Mouse (Mus musculus) heart, adult 2 months (tissue): ENCODE results near the gene Stxbp1. TPM values are rescaled to one million over a fixed set of nuclear protein-coding genes. Genes with fewer than 3 reads are reported as not detected.

Experiments
- DNase-seq, 2 experiments: peaks; one replicate each; pipeline ENCODE4 v3.0.0; 2021
- H3K27ac ChIP-seq: fragments of 200-600 bp; 2 replicates; pipeline ENCODE4 v1.8.1; 2022
- H3K27me3 ChIP-seq: fragments of 200-500 bp; 2 replicates; pipeline ENCODE4 v1.6.1; 2012; ENCODE audit warnings: mild to moderate bottlenecking, low read length, inconsistent platforms, mixed read lengths; ENCODE audit not compliant: control insufficient read depth, insufficient read depth
- H3K36me3 ChIP-seq: fragments of 200-500 bp; 2 replicates; pipeline ENCODE4 v1.6.1; 2012; ENCODE audit warnings: low read length, inconsistent platforms; ENCODE audit not compliant: control insufficient read depth, insufficient read depth
- H3K4me1 ChIP-seq: fragments of 200-500 bp; 2 replicates; pipeline ENCODE4 v1.6.1; 2011; ENCODE audit warnings: low read length; ENCODE audit not compliant: control insufficient read depth, insufficient read depth
- H3K4me3 ChIP-seq: fragments of 200-600 bp; 2 replicates; pipeline ENCODE4 v1.8.1; 2022
- H3K79me2 ChIP-seq: fragments of 200-500 bp; replicated peaks from 2 replicates; pipeline ENCODE4 v1.6.1; 2012; ENCODE audit warnings: mild to moderate bottlenecking, inconsistent platforms, low read length, moderate library complexity, mixed read lengths; ENCODE audit not compliant: control insufficient read depth, insufficient read depth
- H3K9ac ChIP-seq: fragments of 200-500 bp; 2 replicates; pipeline ENCODE4 v1.6.1; 2012; ENCODE audit warnings: low read depth, mild to moderate bottlenecking, control low read depth, inconsistent platforms, low read length, mixed read lengths
- CTCF ChIP-seq: fragments of 200-600 bp; IDR thresholded peaks from 2 replicates; pipeline ENCODE4 v1.8.1; 2022; ENCODE audit warnings: antibody characterized with exemption, mild to moderate bottlenecking, moderate library complexity
- EP300 ChIP-seq: fragments of 200-500 bp; IDR thresholded peaks from 2 replicates; pipeline ENCODE4 v1.6.1; 2011; ENCODE audit warnings: low read depth, low read length, control low read depth; ENCODE audit not compliant: insufficient read depth
- POLR2A ChIP-seq: fragments of 200-500 bp; IDR thresholded peaks from 2 replicates; pipeline ENCODE4 v1.6.1; 2011; ENCODE audit warnings: mild to moderate bottlenecking, low read depth, low read length, control low read depth; ENCODE audit not compliant: insufficient read depth
- WGBS: fragments of 180-500 bp; shearing (Covaris S2); methylation state at CpG from one replicate; pipeline ENCODE4 v1.1.7; 2018; 5-methylcytosine and 5-hydroxymethylcytosine counted together
- intact Hi-C: fragments of 180-260 bp; cut with DNase I; formaldehyde crosslinking; loops from one replicate; pipeline ENCODE4 v1.15.1; 2025
- polyA plus RNA-seq: library from polyadenylated mRNA; depleted of rRNA; stranded (reverse); fragments of >200 nt; gene quantifications from 2 replicates; pipeline ENCODE4 v1.2.3, GENCODE M21; 2012
- total RNA-seq, 2 experiments: library from RNA; stranded (reverse); gene quantifications; 2 replicates each; pipeline ENCODE4 v1.2.3; 2021

Gene Stxbp1
- total and polyA plus RNA-seq, 3 experiments, result 9.8 to 14.4 (median 11.4) TPM

DNA sequence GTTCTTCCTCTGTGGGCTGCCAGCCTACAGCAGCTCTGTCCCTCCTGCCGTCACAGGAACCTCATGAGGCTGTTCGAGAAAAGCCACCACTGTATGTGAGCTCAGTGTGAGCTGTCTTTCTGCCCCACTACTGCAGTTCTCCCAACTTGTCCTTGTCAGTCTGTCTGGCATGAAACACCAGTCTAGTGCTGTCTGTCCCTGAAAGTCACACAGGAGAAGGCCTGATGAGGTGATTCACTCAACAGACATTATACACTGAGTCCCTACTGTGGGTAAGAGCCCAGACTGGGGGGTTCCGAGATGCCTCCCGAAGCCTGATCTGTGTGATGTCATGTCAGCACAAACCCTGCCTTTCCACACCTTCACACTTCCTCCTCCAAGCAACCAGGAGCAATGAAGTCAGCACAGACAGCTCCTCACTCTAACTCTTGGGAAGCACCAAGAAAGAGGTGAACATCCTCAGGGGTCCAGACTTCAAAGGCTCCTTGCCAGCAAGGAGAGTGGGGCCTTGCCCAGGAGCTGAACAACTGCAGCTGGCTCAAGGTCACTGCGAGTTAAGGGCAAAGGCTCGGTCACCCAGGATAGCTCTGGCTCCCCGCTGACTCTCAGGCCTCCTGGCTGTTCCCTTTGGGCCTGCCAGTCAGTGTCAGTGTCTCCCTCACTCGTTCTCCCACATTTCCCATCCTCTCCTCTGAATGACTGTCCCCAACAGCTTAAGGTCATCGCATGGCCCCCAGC is 8.7 kb downstream of the Stxbp1 start:
- Histone ChIP-seq H3K9ac (0 out of 2 replicates have a peak overlapping the region, but pooled peaks have one; percentile 2), H3K36me3 (no peaks in the 10 kb centered on the region), H3K27me3 (no peaks in the 10 kb centered on the region), H3K4me1 (peaks cover 26% of the 10 kb centered on the region), H3K79me2 (no peaks in the 10 kb centered on the region; the same call in 1 of the 2 replicates), H3K27ac (peak overlapping the region; percentile 15; the same call in 1 of the 2 replicates), H3K4me3 (no peak overlapping the region)
- 43% methylated on average over 9 of the region's 9 CpGs for WGBS
- no peak for DNase-seq
- intact Hi-C loops, result no loop called here
- no peak for TF ChIP-seq CTCF
- TF ChIP-seq EP300, result no peak
- no peak for TF ChIP-seq POLR2A

DNA sequence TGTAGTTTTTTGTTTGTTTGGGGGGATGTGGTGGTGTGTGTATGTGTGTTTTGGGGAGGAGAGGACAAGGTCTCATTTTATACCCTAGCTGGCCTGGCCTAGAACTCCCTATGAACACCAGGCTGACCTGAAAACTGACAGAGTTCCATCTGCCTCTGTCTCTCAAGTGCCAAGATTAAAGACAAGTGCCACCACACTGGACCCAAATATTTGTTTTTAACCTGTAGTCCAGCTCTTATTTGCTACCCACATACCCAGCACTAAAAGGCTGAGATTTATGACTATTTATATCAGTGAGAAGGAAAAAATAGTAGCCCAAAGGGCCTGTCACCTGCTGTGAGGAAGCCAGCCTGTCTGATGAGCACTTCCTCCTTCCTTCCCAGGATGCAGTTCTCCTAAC is 11.5 kb downstream of the Stxbp1 start:
- Histone ChIP-seq H3K27ac (peak overlapping the region; percentile 38), H3K79me2 (no peaks in the 10 kb centered on the region; the same call in 1 of the 2 replicates), H3K36me3 (no peaks in the 10 kb centered on the region), H3K27me3 (no peaks in the 10 kb centered on the region), H3K4me3 (no peak overlapping the region), H3K9ac (no peak overlapping the region), H3K4me1 (peaks cover 26% of the 10 kb centered on the region)
- DNase-seq, result no peak
- intact Hi-C loops, result no loop called here
- TF ChIP-seq POLR2A (no peak), CTCF (no peak), EP300 (no peak)

- intact Hi-C loops, result no loop called here
- Histone ChIP-seq H3K9ac (peak overlapping the region; percentile 36; the same call in 1 of the 2 replicates), H3K4me1 (peaks cover 27% of the 10 kb centered on the region), H3K27me3 (no peaks in the 10 kb centered on the region), H3K79me2 (no peaks in the 10 kb centered on the region; the same call in 1 of the 2 replicates), H3K4me3 (peak overlapping the region; percentile 28; the same call in 1 of the 2 replicates), H3K36me3 (no peaks in the 10 kb centered on the region), H3K27ac (peak overlapping the region; percentile 79)
- TF ChIP-seq CTCF (no peak), POLR2A (0 out of 2 replicates have a peak, but pooled peaks have one; percentile 40)
- 28% methylated on average over 7 of the region's 7 CpGs for WGBS
- peak; percentile 65 to 78 for DNase-seq
These were observed 12.5 kb downstream of the Stxbp1 start for GRCm38 (mm10) chr2:32834496-32834895.

DNA sequence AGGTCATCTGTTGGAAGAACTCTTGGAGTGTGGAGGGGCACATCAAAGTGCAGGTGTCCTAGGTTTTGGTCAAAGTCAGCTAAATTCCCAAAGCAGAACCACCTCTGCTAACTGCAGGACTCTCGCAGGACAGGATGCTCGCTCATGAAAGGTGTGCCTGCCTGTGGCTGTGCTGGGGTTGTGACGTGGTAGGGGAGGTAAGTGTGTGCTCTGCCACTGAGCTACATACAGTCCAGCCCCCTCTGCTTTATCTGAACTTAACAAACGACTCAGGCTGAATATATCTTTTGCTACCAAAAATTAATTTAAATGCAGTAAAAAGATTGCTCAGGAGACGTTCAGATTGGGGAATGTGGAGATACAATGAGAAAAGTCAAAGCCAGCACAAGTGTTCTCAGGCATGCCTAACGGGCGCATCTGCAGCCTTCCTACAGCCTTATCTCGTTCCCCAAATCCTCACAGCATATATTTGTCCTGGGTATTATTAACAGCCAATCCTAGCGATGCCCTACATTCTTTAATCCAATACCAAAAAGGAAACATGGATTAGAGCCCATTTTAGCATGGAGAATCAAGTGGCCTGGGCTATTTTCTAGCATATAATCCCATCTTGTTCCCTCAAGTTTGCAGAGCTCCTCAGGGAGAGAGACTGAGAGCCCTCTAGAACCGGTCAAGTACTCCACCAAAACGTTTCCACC is 17.9 kb downstream of the Stxbp1 start:
- no peak overlapping the region for H3K27ac ChIP-seq

DNA sequence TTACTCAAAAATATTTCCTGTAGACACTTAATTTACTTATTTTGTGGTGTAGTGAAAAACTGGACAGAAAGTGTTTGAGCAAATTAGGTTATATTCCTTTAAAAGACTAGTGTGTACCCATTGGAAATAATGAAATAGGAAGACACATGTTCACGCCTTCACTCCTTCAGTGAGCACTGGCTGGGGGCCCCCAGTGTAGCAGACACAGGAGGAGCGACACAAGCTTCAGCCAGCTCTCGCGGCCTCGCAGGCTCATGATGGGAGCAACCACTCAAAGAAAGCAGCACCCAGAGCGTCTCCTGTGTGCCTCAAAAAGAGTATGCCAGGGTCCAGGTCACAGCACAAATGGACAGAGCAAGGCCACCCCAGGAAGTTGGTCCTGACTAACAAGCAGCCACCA is 21.2 kb downstream of the Stxbp1 start:
- Histone ChIP-seq H3K4me3 (no peak overlapping the region), H3K27ac (no peak overlapping the region), H3K27me3 (no peaks in the 10 kb centered on the region), H3K9ac (no peak overlapping the region), H3K4me1 (peaks cover 5% of the 10 kb centered on the region), H3K36me3 (no peaks in the 10 kb centered on the region), H3K79me2 (no peaks in the 10 kb centered on the region; the same call in 1 of the 2 replicates)
- TF ChIP-seq POLR2A (no peak), EP300 (no peak), CTCF (no peak)
- intact Hi-C loops, result no loop called here
- DNase-seq, result no peak
- WGBS, result 92% methylated on average over 6 of the region's 6 CpGs

More for the DNA sequence above, 17.9 kb downstream of the Stxbp1 start:
- Histone ChIP-seq H3K9ac (no peak overlapping the region), H3K27me3 (no peaks in the 10 kb centered on the region), H3K36me3 (no peaks in the 10 kb centered on the region), H3K4me1 (peaks cover 8% of the 10 kb centered on the region), H3K4me3 (no peak overlapping the region), H3K79me2 (no peaks in the 10 kb centered on the region; the same call in 1 of the 2 replicates)
- 59% methylated on average over 11 of the region's 11 CpGs for WGBS
- no peak for DNase-seq
- TF ChIP-seq POLR2A, result no peak
- intact Hi-C loops, result no loop called here

DNA sequence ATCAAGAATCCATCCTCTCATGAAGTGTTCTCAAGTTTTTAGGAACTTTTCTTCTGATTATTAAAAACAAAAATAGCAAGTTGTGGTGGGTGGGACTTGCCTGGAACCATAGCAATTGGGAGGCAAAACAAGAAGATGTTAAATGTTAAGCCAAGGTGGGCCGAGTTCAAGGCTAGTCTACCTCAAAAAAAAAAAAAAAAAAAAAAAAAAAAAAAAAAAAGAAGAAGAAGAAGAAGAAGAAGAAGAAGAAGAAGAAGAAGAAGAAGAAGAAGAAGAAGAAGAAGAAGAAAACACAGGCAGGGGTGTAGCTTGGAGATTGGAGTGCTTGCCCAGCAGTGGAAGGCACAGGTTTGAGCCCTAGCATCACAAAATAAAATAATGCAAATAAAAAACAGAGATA is 22.3 kb downstream of the Stxbp1 start:
- intact Hi-C loops, result no loop called here
- no peaks in the 10 kb centered on the region for H3K27me3 ChIP-seq
- TF ChIP-seq POLR2A (no peak), EP300 (no peak), CTCF (no peak)
- no peak for DNase-seq
- WGBS, result 77% methylated on average over 1 of the region's 1 CpGs
- H3K4me1 ChIP-seq, result peaks cover 4% of the 10 kb centered on the region
- H3K4me3 ChIP-seq, result no peak overlapping the region
- H3K36me3 ChIP-seq, result no peaks in the 10 kb centered on the region
- H3K9ac ChIP-seq, result no peak overlapping the region
- H3K27ac ChIP-seq, result no peak overlapping the region
- H3K79me2 ChIP-seq, result no peaks in the 10 kb centered on the region
